Mouse (Mus musculus) intestine, postnatal 0 days (tissue): ENCODE data around the gene Nadk. TPM values are rescaled to one million over a fixed set of nuclear protein-coding genes. Genes with fewer than 3 reads are reported as not detected.

Source experiments
- ATAC-seq: fragments of 200-750 bp; cut with Nextera tagmentation; 2 replicates; pipeline ENCODE4 v1.8.0; 2017; ENCODE audit warnings: mild to moderate bottlenecking, moderate TSS enrichment, moderate library complexity
- H3K27ac ChIP-seq: fragments of 300-500 bp; sonication (generic); 2 replicates; pipeline ENCODE4 v1.5.1; 2014; ENCODE audit warnings: mild to moderate bottlenecking, low read depth, low read length, moderate library complexity
- H3K27me3 ChIP-seq: fragments of 300-500 bp; sonication (generic); replicated peaks from 2 replicates; pipeline ENCODE4 v1.6.1; 2014; ENCODE audit warnings: low read length, mixed read lengths; ENCODE audit not compliant: control insufficient read depth, insufficient read depth
- H3K36me3 ChIP-seq: fragments of 300-500 bp; sonication (generic); 2 replicates; pipeline ENCODE4 v1.6.1; 2014; ENCODE audit warnings: mild to moderate bottlenecking, moderate library complexity; ENCODE audit not compliant: control insufficient read depth, insufficient read depth
- H3K4me1 ChIP-seq: fragments of 300-500 bp; sonication (generic); replicated peaks from 2 replicates; pipeline ENCODE4 v1.6.1; 2014; ENCODE audit warnings: antibody characterized with exemption, low read length, mixed read lengths; ENCODE audit not compliant: control insufficient read depth, insufficient read depth
- H3K4me2 ChIP-seq: fragments of 300-500 bp; sonication (generic); replicated peaks from 2 replicates; pipeline ENCODE4 v1.6.1; 2014; ENCODE audit warnings: low read depth, mild to moderate bottlenecking, moderate library complexity
- H3K4me3 ChIP-seq: fragments of 300-500 bp; sonication (generic); 2 replicates; pipeline ENCODE4 v1.5.1; 2014; ENCODE audit warnings: low read depth, low read length
- H3K9ac ChIP-seq: fragments of 300-500 bp; sonication (generic); 2 replicates; pipeline ENCODE4 v1.6.1; 2014; ENCODE audit warnings: mild to moderate bottlenecking, low read depth, low read length
- H3K9me3 ChIP-seq: fragments of 300-500 bp; sonication (generic); 2 replicates; pipeline ENCODE4 v1.6.1; 2016; ENCODE audit warnings: mixed run types; ENCODE audit not compliant: control insufficient read depth
- CTCF ChIP-seq: sonication (generic); IDR thresholded peaks from 2 replicates; pipeline ENCODE4 v1.5.1; 2016; ENCODE audit warnings: low read depth, mild to moderate bottlenecking, control low read depth, antibody characterized with exemption, moderate library complexity
- WGBS: fragments of 180-500 bp; shearing (Covaris S2); extraction: QIAGEN DNeasy Blood & Tissue Kit; methylation state at CpG from one replicate; pipeline ENCODE4 v1.1.7; 2014; 5-methylcytosine and 5-hydroxymethylcytosine counted together
- polyA plus RNA-seq: library from polyadenylated mRNA; unstranded; fragments of >200 nt; fragmentation: Nextera tagmentation; extraction: Ambion mirVana; gene quantifications from 2 replicates; pipeline ENCODE4 v1.2.1, GENCODE M21; 2015

Gene Nadk
- polyA plus RNA-seq, 1 experiment from 2014 or later = 46.7 TPM

DNA sequence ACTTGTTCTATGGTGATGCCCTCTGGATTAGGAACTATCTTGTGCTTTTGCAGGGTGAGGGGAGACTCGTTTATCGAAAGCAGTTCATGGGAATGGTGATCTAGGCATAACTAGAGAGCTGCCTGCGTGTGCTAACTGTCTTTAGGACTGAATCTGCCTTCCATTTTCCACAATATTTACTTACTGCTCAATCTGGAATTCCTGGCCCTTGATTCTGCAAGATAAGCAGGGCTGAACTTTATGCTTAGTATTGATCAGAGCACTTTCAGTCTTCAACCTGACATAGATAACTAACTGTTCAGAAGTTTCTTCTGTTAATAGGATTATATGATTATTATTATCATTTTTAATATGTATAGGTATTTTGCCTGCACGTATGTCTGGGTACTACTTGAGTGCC, 43.0 kb downstream of the Nadk start:
- peaks cover 10% of the 10 kb centered on the region; the same call in 1 of the 2 replicates for H3K36me3 ChIP-seq
- no peak for TF ChIP-seq CTCF
- no peak overlapping the region for H3K27ac ChIP-seq
- no peaks in the 10 kb centered on the region for H3K9me3 ChIP-seq
- no peaks in the 10 kb centered on the region for H3K4me1 ChIP-seq
- no peak overlapping the region for H3K4me3 ChIP-seq
- 69% methylated on average over 4 of the region's 4 CpGs for WGBS
- no peak overlapping the region for H3K4me2 ChIP-seq
- no peak overlapping the region for H3K9ac ChIP-seq
- H3K27me3 ChIP-seq = no peaks in the 10 kb centered on the region
- ATAC-seq = no peak

DNA sequence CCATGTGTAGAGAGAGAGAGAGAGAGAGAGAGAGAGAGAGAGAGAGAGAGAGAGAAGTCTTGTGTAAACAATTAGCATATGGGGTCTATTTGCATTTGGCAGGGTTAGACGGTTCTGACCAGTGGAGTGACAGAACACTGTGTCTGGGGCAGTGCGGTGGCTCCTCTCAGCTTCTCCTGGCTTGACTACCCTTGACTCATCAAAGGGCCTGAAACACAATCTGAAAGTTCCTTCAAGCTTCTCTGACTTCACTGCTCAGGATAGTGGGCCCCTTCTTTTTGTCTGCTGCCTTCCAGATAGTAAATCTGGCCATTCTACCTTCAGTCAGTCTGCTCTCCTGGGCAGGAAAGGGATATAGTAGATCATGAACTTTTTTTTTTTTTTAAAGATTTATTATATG, 44.6 kb downstream of the Nadk start:
- Histone ChIP-seq H3K9ac (no peak overlapping the region), H3K36me3 (peaks cover 13% of the 10 kb centered on the region; the same call in 1 of the 2 replicates), H3K4me3 (no peak overlapping the region), H3K27me3 (no peaks in the 10 kb centered on the region), H3K4me2 (no peak overlapping the region), H3K4me1 (no peaks in the 10 kb centered on the region), H3K9me3 (no peaks in the 10 kb centered on the region), H3K27ac (no peak overlapping the region)
- ATAC-seq = no peak
- TF ChIP-seq CTCF = no peak
- WGBS = 67% methylated on average over 2 of the region's 2 CpGs

DNA sequence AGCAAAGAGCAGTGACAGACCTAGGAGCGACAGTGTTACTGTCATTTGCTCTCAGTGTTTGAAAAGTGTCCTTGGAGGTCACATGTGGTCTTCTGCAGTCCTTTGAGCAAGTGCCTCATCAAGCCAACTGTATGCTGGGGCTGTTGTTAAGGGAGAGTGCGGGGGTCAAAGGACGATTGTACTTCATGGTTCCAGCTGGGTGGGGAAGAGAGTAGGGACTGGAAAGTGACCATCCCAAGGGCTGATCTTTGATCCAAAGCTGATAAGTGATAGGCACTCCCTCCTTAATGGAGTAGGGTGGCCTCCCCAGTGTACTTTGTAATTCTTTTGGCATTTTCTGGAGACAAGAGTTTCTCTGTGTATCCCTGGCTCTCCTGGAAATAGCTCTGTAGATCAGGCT, 49.7 kb downstream of the Nadk start:
- peak overlapping the region; percentile 68 for H3K27ac ChIP-seq
- 55% methylated on average over 3 of the region's 3 CpGs for WGBS
- no peaks in the 10 kb centered on the region for H3K4me1 ChIP-seq
- no peaks in the 10 kb centered on the region for H3K27me3 ChIP-seq
- H3K9ac ChIP-seq = no peak overlapping the region
- peaks cover 26% of the 10 kb centered on the region for H3K36me3 ChIP-seq
- H3K9me3 ChIP-seq = no peaks in the 10 kb centered on the region
- H3K4me3 ChIP-seq = no peak overlapping the region
- H3K4me2 ChIP-seq = no peak overlapping the region
- ATAC-seq = peak; percentile 58
- TF ChIP-seq CTCF = no peak

DNA sequence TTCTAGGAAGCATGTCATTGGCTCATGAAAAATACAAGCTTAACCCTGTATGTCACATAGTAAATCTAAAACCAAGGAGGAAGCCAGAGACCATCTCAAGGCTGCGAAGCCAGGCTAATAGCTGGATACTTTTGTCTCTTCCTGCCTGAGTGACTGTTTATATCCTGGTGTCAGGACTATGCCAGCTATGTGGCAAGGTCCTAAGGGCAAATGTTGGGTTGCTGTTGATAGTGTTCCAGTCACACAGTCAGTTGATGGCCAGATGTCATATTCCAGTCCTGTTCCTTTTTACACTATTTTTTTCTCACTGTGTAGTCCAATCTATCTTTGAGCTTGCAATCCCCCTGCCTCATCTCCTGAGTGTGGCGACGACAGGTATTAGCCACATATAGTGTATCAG, 51.1 kb downstream of the Nadk start:
- Histone ChIP-seq H3K9me3 (no peaks in the 10 kb centered on the region), H3K4me3 (no peak overlapping the region), H3K36me3 (peaks cover 40% of the 10 kb centered on the region), H3K27ac (peak overlapping the region; percentile 17), H3K9ac (no peak overlapping the region), H3K27me3 (no peaks in the 10 kb centered on the region), H3K4me2 (no peak overlapping the region), H3K4me1 (no peaks in the 10 kb centered on the region)
- peak; percentile 59 for ATAC-seq
- WGBS = 89% methylated on average over 3 of the region's 3 CpGs
- TF ChIP-seq CTCF = no peak

GRCm38 (mm10) chr4:155618321-155618720, 56.1 kb downstream of the Nadk start:
- H3K36me3 ChIP-seq = peaks cover 56% of the 10 kb centered on the region
- no peak for ATAC-seq
- H3K4me3 ChIP-seq = no peak overlapping the region
- no peak overlapping the region for H3K9ac ChIP-seq
- H3K4me1 ChIP-seq = no peaks in the 10 kb centered on the region
- TF ChIP-seq CTCF = no peak
- H3K4me2 ChIP-seq = no peak overlapping the region
- no peaks in the 10 kb centered on the region for H3K27me3 ChIP-seq
- WGBS = 91% methylated on average over 5 of the region's 5 CpGs
- no peaks in the 10 kb centered on the region for H3K9me3 ChIP-seq
- no peak overlapping the region for H3K27ac ChIP-seq

DNA sequence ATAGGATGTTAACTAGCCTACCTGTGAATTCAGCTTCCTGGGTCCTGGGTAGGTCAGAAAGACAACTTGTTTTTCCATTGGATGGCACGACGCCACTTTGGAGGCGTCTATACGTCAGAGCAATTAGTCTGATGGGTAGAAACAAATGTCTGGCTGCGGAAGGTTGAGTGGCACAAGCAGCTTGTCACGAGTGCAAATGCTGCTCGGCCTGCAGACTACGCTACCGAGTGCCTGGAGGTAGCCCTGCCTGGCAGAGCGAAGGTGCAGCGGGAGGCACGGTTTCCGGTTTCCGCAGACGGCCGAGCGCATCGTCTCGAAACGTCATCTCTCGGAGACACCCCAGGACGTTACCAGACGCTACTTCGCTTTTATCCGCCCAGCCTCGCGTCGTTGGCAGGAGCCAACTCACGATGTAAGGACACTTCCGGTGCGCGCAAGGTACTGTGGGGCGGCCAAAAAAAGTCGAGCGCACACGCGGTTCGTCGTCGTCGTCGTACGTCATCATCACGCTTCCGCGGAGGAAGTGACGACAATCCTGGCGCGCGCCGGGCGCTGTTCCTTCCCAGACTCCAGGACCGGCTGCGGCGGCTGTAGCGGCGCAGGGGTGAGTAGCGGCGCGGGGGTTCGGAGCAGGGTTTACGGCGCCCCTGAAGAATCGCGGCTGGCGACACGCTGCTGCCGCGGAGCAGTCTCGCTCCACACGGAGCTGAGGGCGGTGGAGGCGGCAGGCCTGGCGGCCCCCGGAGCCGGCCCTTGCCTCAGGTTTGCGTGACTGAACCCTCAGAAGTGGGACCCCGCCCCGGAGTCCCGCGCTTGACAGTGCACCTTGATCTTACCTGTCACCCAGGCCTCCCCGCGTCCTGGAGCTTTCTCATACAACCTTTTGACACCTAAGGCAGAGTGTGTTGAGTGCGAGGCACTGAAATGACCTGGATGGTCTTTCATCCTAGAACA, 62.4 kb downstream of the Nadk start, which contains the start of gene Cdk11b:
Gene Cdk11b (plus strand): TSS at position 517 of the 954 bp plus-strand sequence.
- Histone ChIP-seq H3K9ac (peak within 1 kb of the TSS; percentile 88), H3K27me3 (no peaks in the 10 kb centered on the region), H3K4me1 (no peaks in the 10 kb centered on the region), H3K27ac (peak within 1 kb of the TSS; percentile 94), H3K9me3 (no peaks in the 10 kb centered on the region), H3K4me3 (peak within 1 kb of the TSS; percentile 93), H3K4me2 (peak within 1 kb of the TSS; percentile 81), H3K36me3 (peaks cover 34% of the 10 kb centered on the region)
- WGBS = under 1% methylated on average over 84 of the region's 84 CpGs
- no peak for TF ChIP-seq CTCF
- peak; percentile 99 for ATAC-seq
